Mouse (Mus musculus) erythroblast, embryonic 14.5 days (primary cell): ENCODE measurements around the gene Snai1. TPM values are rescaled to one million over a fixed set of nuclear protein-coding genes. Genes with fewer than 3 reads are reported as not detected.

Experiments
- H3K27me3 ChIP-seq: 2 replicates; pipeline ENCODE4 v1.6.1; 2012; ENCODE audit warnings: inconsistent platforms; ENCODE audit not compliant: control insufficient read depth
- H3K36me3 ChIP-seq: 2 replicates; pipeline ENCODE4 v1.6.1; 2012; ENCODE audit warnings: mild to moderate bottlenecking, inconsistent platforms; ENCODE audit not compliant: control insufficient read depth
- H3K4me1 ChIP-seq: 2 replicates; pipeline ENCODE4 v1.6.1; 2012; ENCODE audit warnings: inconsistent platforms; ENCODE audit not compliant: control insufficient read depth
- H3K4me3 ChIP-seq: replicated peaks from 2 replicates; pipeline ENCODE3; 2012; ENCODE audit warnings: moderate library complexity, mild to moderate bottlenecking, inconsistent platforms
- H3K9me3 ChIP-seq: 2 replicates; pipeline ENCODE4 v1.6.1; 2012; ENCODE audit warnings: low read length, inconsistent platforms, mixed read lengths; ENCODE audit not compliant: control insufficient read depth
- GATA1 ChIP-seq: IDR thresholded peaks from 2 replicates; pipeline ENCODE4 v1.6.1; 2012; ENCODE audit warnings: low read length, inconsistent platforms, mixed read lengths
- TAL1 ChIP-seq: IDR thresholded peaks from 3 replicates; pipeline ENCODE4 v1.6.1; 2012; ENCODE audit warnings: low read length, inconsistent platforms, mixed read lengths
- polyA plus RNA-seq: library from polyadenylated mRNA; stranded (reverse); fragments of >175 nt; gene quantifications from 2 replicates; pipeline ENCODE4 v1.2.3, GENCODE M21; 2012

Snai1 gene
- polyA plus RNA-seq, 1 experiment: not detected

GRCm38 (mm10) chr2:167586041-167586440 is 48.0 kb downstream of the Snai1 start:
- Histone ChIP-seq H3K4me3 (no peak overlapping the region), H3K9me3 (no peaks in the 10 kb centered on the region), H3K36me3 (no peaks in the 10 kb centered on the region), H3K27me3 (no peaks in the 10 kb centered on the region), H3K4me1 (peaks cover 30% of the 10 kb centered on the region)
- no peak for TF ChIP-seq TAL1
- TF ChIP-seq GATA1: no peak

GRCm38 (mm10) chr2:167586976-167587375 is 49.0 kb downstream of the Snai1 start:
- peaks cover 30% of the 10 kb centered on the region for H3K4me1 ChIP-seq
- no peaks in the 10 kb centered on the region for H3K27me3 ChIP-seq
- no peaks in the 10 kb centered on the region for H3K9me3 ChIP-seq
- no peak overlapping the region for H3K4me3 ChIP-seq
- TF ChIP-seq GATA1 (no peak), TAL1 (no peak)
- H3K36me3 ChIP-seq: no peaks in the 10 kb centered on the region

GRCm38 (mm10) chr2:167588774-167589577 is 51.0 kb downstream of the Snai1 start:
- Histone ChIP-seq H3K4me1 (peaks cover 30% of the 10 kb centered on the region), H3K9me3 (no peaks in the 10 kb centered on the region), H3K36me3 (no peaks in the 10 kb centered on the region), H3K27me3 (no peaks in the 10 kb centered on the region), H3K4me3 (peak overlapping the region; percentile 62)
- TF ChIP-seq TAL1 (no peak), GATA1 (no peak)

Other genes starting within 250 kb of the Snai1 start
- 0.15 and 0.28 TPM in 2 replicates for gene B4galt5, start 189.0 kb upstream of the Snai1 start, polyA plus RNA-seq
- gene Slc9a8, start 116.5 kb upstream of the Snai1 start, polyA plus RNA-seq: 0.95 and 1.2 TPM in 2 replicates
- 0.77 and 0.89 TPM in 2 replicates for gene Rnf114, start 45.5 kb upstream of the Snai1 start, polyA plus RNA-seq
- 2.4 and 2.5 TPM in 2 replicates for gene Spata2, start 45.3 kb upstream of the Snai1 start, polyA plus RNA-seq
- 34.4 and 42.6 TPM in 2 replicates for gene Ube2v1, start 93.9 kb downstream of the Snai1 start, polyA plus RNA-seq
- gene Gm20431, start 123.3 kb downstream of the Snai1 start, polyA plus RNA-seq: not detected in 2 replicates
- 4.3 and 4.7 TPM in 2 replicates for gene Cebpb, start 150.7 kb downstream of the Snai1 start, polyA plus RNA-seq
- 11.3 and 11.7 TPM in 2 replicates for gene Tmem189, start 151.6 kb downstream of the Snai1 start, polyA plus RNA-seq